Mouse (Mus musculus) monocyte, adult 2 months (primary cell): ENCODE measurements around the gene Apoc1.
"Not testable (repeated sequence)": the region's sequence is repeated elsewhere in the genome, so short reads cannot be mapped to it uniquely, and the experiment has no call there.

Experiments used
- DNase-seq, 2 experiments: peaks; one replicate each; pipeline ENCODE4 v3.0.0; 2022; ENCODE audit warnings: low spot score in 2 of 2, low read depth in 1 of 2

The Apoc1 gene

GRCm38 (mm10) chr7:19705271-19705670, 12.8 kb upstream of the Apoc1 start:
- DNase-seq, result no peak

- no peak for DNase-seq
Observed at GRCm38 (mm10) chr7:19704475-19704874, 12.0 kb upstream of the Apoc1 start.

- no peak for DNase-seq
Observed at GRCm38 (mm10) chr7:19702859-19703555, 10.5 kb upstream of the Apoc1 start.

- DNase-seq, result peak in 1 of 2 experiments; percentile 38
Observed at GRCm38 (mm10) chr7:19701069-19701761, 8.8 kb upstream of the Apoc1 start.

- no peak for DNase-seq
Observed at GRCm38 (mm10) chr7:19700299-19701068, 8.0 kb upstream of the Apoc1 start.

GRCm38 (mm10) chr7:19699827-19700148, 7.3 kb upstream of the Apoc1 start:
- no peak for DNase-seq

GRCm38 (mm10) chr7:19698907-19699826, 6.7 kb upstream of the Apoc1 start, which contains the start of gene Apoe:
TSS of gene Apoe (minus strand) at chr7:19699188.
- no peak for DNase-seq

- DNase-seq, result no peak
Observed at GRCm38 (mm10) chr7:19697949-19698906, 5.8 kb upstream of the Apoc1 start.

GRCm38 (mm10) chr7:19696336-19696873, 3.9 kb upstream of the Apoc1 start:
- DNase-seq, result no peak

- DNase-seq, result no peak
Observed at GRCm38 (mm10) chr7:19695881-19696280, 3.4 kb upstream of the Apoc1 start.

GRCm38 (mm10) chr7:19695213-19695594, 2.7 kb upstream of the Apoc1 start:
- DNase-seq, result no peak

GRCm38 (mm10) chr7:19694336-19695212, 2.1 kb upstream of the Apoc1 start:
- no peak for DNase-seq

- no peak for DNase-seq
Observed at GRCm38 (mm10) chr7:19693421-19693820, 961 bp upstream of the Apoc1 start.

GRCm38 (mm10) chr7:19691434-19691833, 1.0 kb downstream of the Apoc1 start:
- DNase-seq, result no peak

- no peak for DNase-seq
Observed at GRCm38 (mm10) chr7:19690845-19691244, 1.6 kb downstream of the Apoc1 start.

- DNase-seq, result no peak
Observed at GRCm38 (mm10) chr7:19688611-19689010, 3.8 kb downstream of the Apoc1 start.

GRCm38 (mm10) chr7:19688101-19688500, 4.4 kb downstream of the Apoc1 start:
- DNase-seq, result no peak

GRCm38 (mm10) chr7:19686927-19687583, 5.4 kb downstream of the Apoc1 start:
- not testable (repeated sequence) for DNase-seq
